Mouse (Mus musculus): ENCODE results near the gene Psat1.

The Psat1 gene

DNA sequence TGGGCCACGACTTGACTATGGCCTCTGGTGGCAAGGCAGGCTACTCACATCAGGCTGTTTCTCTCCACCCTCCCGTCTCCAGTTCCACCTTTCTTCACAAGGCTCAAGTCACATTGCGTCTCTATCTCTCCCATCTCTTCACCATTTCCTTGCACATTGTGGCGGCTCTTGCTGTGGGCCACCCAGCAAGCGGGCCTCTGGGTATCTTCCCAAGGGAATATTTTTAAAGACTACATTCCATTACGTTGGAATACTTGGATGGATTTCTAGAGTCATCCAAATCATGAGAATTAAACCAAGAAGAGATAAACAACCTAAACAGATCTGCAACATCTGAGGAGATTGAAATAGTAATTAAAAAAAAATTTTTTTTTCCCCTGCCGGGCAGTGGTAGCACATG lies at the start of gene Psat1:
Gene Psat1, minus strand, starts transcription at position 101 of the 400 bp plus-strand sequence.
- DNase-seq, result no peak

DNA sequence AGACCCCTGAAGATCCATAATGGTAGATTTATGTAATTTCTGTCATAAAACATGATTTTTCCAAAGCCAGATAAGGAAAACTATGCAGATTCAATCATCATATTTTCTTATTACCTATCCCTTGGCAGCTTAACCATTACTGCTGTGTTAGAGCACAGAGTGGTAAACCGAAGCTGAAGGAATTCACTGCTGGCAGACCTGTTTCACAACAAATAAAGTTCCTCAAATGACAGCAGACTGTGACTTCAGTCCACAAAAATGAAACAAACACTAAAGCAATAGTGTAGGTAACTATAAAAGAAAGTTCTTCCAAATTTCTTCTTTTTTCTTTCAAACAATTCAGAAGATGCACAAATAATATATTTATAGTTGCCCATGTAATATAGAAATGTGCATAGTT lies 43.0 kb upstream of the Psat1 start:
- DNase-seq, result no peak

DNA sequence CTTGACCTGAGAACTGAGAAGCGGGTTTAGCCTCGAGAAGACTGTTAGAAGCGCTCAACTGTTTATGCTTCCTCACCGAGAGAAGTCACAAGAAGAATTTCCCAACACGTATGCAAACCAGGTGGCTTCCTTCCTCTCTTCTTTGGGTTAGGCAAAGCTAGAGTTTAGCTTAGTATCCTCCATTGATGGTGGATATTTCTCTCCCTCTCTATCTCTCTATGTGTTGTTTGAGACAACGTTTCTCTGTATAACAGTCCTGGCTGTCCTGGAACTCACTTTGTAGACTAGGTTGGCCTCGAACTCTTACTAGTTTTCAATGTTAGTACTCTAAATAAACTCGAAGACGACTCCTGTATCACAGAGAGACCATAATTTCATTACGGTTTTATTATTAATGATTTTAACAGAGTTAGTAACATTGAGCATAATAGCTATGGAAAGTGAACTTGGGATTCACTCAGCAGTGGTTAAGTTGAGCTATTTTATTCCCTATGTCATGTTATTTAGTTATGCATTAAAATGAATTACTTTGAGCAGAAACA lies 38.1 kb upstream of the Psat1 start:
- no peak for DNase-seq

DNA sequence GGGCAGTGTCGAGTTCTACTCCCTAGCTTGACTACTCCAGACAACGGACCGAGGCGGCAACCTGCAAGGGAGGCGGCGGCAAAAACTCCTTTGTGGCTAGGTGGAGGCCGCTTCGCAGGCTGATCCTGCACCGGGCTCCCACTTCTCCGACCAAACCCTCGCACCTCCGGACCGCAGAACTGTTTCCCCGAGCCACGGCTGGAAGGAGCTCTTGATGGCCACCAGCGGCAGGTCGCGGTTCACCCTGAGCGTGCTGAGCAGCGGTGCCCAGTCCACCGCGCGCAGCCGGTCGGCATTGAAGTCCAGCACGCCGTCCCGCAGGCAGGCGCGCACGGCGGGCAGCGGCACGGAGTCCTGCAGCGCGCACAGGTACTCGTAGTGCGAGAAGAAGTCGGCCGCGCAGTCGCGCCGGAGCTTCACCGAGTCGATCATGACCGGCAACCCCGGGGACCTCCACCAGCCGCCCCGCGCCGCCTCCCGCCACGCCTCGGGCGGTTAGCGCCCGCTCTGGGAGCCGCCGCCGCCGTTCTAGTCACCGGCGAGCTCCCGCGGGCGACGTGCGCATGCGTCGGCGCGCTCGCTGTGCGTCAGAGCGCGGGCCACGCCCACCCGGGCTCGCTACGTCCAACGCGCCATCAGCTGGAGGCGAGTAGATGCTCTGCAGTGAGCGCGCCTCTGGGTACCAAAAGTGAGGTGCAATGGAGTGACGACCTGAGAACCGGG lies 37.5 kb upstream of the Psat1 start, which contains the start of gene Cep78:
Gene Cep78, minus strand, starts transcription at position 541 of the 723 bp plus-strand sequence.
- DNase-seq, result peak; percentile 96

DNA sequence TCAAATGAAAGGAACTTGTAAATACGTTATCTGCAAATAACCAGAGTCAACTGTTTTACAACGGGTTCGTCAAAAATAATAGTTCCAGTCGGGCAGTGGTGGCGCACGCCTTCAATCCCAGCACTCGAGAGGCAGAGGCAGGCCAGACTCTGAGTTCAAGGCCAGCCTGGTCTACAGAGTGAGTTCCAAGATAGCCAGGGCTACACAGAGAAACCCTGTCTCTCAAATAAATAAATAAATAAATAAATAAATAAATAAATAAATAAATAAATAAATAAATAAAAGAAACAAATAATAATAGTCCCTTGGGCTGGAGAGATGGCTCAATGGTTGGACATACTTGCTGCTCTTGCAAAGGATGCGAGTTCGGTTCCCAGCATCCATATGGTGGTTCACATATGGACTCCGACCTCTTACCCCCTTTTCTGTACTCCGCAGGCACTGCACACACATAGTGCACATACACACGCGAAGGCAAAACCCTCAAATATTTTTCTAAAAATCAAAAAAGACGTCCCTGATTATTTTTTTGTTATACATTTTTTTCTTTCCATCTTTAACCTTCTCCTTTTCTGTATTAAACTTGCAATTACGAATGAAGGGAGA lies 36.7 kb upstream of the Psat1 start:
- DNase-seq, result peak in 1 of 2 experiments; percentile 25

DNA sequence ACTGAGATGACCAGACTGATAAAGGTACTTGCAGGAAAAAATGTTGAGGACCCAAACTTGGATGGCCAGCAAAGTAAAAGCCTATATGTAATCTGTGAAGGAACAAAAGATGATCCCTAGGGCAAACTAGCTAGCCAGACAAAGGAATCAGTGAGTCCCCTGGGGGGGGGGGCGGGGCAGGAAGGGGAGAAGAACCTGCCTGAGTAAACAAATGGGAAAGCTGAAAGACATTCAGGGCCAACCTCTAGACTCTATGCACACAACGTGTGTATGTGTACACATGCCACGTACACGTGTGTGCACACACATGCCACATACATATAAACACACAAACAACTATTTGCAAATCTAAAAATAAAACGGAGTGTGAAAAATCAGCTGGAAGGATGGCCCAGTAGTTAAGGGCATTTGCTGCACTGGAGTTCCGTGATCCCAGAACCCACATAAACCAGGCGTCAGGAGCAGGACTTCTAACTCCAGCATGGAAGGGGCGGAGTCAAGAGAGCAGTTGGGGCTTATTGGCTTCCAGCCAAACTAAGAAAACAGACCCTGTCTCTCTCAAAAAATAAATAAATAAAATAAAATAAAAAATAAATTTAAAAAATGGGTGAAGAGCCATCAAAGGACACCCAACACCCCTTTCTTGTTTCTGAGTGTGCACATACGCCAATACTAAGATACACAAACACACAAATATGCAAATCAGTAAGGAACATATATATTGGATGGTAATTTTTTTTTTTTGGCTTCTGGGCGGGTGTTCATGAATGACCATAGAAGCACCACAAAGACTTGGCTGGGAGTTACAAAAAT lies 36.0 kb upstream of the Psat1 start:
- DNase-seq, result peak; percentile 34 to 49

DNA sequence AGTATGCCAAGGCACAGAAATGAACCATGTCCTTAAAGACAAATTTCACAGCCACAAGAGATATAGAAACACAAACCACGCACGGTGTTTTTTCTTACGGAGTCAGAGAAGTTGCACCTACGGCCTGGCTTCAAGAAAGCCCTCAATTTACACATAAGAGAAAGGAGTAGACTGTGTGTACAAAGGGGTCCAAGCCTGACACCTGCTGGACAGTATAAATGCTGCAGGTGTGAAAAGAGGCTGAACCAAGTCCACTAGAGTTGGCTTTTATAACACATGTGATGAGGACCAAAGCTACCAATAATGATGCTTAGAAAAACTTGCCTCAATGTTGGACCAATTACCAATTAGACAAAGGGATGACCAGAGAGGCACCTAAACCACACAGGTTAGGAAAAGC lies 34.7 kb upstream of the Psat1 start:
- peak; percentile 79 to 83 for DNase-seq

DNA sequence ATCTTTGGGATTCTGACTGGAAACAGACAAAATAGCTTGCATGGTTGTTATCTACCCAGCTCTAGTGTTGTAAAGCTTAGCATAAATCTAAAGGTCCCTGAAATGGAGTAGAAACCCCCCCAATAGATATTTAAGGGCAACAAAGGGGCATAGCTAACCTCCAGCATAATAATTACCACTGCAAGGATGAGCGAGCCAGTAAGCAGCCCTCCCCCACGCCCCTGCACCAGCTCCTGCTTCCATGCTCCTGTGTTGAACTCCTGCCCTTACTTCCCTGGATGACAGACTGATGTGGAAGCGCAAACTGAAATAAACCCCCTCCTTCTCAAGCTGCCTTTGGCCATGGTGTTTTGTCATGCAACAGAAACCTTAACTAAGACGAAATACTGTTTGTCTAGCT lies 26.2 kb upstream of the Psat1 start:
- no peak for DNase-seq

DNA sequence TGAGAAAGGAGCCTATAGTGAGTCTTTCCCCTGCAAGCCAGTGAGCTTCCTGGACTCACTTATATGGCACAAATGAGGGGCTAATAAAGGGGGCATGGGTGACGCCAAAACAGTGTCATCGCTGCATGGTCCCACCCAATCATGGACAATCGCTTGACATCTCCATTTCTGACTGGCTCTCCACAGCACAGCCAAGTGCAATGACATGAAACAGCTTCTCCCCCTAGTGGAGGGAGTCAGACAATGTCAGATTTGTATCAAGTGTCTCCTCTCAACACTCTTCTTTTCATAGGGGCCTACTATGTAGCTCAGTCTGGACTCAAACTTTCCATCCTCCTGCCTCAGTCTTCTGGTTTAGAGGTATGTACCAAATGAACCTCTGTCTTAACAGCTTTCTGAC lies 17.9 kb upstream of the Psat1 start:
- DNase-seq, result peak; percentile 67 to 81

DNA sequence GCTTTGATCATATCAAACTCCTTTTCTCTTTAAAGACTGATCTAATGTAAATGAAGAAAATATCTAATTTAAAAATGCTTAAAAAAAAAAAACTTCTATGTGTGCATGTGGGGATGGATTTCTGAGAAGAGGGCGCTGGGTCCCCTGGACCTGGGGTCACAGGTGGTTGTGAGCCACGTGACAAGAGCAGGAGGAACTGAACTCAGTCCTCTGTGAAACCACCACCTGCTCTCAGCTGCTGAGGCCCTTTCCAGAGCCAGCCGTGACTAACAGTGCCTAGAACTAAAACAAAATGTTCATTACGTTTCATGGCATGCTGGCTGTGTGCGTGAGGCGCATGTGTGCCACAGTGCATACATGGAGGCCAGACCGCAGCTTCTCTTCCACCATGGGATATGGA lies 17.4 kb upstream of the Psat1 start:
- DNase-seq, result no peak

DNA sequence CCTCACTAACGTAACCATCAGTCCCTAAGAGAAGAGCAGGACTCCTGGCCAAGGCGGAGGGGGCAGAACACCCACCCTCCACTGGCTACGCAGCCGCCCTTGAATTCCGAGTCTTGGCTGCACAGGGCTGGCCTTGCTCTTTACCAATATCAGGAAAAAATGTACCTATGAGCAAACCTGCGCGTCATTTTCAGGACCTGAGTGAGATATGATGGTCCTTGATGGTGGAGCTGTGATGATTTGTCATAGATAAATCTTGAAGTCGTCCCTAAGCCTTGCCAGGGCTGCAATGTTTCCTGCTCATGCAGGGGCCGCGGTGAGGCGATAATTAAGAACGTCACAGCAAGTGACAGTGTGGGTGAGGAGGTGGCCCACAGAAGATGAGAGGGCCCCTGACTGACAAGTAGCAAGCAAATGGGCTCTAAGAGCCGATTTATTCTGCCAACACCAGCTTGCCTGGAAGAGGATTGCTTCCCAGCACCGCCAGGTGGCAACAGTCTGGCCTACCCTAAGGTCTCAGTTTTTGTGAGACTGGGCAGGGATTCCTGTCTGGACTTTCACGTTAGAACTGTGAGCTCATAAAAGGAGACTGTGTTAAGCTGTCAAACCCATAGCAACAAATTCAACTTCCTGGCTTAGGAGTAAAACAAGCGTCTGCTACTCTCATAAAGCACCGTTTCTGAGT lies 16.0 kb upstream of the Psat1 start:
- DNase-seq, result peak in 1 of 2 experiments; percentile 18

DNA sequence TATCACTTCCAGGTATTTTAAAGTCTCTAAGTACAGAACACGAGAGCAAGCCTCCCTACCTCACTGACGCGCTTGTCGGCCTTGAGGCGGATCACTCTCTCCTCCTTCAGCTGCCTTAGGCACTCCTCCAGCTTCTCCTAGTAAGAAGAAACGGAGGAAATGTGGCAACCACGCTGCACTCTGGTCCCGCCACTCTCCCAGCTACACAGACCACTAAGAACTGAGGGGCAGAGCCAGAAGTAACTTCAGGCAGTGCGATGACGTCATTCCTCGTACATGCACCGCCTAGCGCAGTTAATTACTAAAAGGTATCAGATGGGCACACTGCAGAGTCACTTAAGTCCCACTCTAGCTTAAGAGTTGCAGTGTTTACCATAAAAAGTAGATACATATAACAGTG lies 15.2 kb upstream of the Psat1 start:
- no peak for DNase-seq

DNA sequence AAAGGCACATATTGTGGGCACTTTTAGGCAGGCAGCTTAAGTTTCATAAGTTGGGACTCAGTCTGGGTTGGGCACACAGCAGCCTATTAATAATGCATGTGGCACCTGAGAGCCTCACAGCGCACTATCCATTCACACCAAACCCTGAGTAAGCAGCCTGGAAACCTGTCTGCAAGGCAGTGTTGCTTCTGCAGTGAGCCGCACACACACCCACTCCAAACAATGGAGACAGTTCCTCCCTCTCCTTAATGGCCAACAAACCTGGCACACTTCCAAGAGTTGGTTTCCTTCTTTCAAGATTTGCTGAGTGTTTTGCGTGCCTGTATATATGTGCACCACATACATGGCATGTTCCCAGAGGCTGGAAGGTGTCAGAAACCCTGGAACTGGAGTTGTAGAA lies 3.1 kb upstream of the Psat1 start:
- DNase-seq, result no peak

DNA sequence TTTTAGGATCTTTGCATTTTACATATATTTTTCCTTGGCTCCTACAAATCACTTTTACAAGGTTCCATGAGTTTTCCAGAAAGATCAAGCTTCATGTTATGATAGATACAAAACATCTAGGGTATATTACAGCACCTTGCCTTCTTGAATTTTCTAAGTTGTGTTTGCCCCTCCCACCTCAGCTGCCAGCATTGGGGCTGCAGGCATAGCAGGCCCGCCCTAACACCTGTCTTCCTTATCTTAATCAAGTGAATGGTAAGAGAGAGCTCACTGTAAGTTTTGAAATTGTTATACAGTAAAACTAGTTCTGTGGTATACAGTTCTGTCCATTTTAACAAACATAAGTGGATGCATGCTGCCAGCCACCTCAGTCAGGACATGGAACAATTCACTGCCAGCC lies 1.7 kb upstream of the Psat1 start:
- DNase-seq, result no peak

DNA sequence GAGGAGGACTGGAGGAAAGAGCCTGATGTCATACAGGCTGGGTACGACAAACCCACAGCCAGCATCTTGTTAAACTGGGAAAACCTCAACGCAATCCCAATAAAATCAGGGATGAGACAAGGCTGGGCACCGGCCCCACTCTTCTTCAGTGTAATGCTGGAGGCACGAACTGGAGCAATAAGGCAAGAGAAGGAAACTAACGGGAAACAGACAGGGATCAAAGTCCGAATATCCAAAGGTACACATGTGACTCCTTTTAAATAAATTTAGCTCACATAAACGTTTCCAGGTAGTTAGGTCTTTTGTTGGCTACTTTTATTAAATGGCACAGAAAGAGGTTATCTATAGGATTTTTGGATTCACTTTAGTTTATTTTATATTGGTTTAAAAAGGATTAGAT lies 1.3 kb upstream of the Psat1 start:
- no peak for DNase-seq

DNA sequence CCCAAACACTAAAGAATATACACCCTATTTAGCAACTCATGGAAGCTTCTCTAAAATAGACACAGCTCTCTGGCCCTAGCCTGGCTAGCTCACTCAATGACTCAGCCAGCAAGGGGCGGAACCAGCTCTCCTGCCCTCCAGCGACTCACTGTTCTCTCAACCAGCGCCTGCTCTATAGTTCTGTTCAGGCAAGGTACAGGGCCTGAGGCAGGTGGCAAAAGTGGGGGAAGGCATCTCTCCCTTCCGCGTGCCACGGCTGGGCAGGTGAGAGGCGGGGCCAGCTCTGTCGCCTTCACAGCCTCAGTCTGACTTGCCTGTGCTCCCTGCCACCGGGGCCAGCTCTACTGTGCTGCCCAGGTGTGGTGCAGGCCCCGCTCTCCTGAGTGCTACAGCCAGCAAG lies 474 bp downstream of the Psat1 start:
- no peak for DNase-seq

DNA sequence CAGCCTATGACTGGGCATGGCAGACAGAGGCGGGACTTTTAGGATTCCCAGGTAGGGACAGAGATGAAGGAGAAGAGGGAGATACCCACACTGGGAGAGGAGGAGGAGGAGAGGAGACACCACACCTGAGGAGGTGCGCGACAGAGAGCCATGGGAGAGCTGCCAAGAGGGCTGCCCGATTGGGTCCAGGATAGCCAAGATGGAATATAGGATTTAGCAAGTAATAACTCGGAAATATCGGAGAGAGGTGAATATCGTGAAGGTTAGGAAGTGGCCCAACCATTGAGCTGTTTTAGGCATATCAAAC lies 4.1 kb downstream of the Psat1 start:
- no peak for DNase-seq

DNA sequence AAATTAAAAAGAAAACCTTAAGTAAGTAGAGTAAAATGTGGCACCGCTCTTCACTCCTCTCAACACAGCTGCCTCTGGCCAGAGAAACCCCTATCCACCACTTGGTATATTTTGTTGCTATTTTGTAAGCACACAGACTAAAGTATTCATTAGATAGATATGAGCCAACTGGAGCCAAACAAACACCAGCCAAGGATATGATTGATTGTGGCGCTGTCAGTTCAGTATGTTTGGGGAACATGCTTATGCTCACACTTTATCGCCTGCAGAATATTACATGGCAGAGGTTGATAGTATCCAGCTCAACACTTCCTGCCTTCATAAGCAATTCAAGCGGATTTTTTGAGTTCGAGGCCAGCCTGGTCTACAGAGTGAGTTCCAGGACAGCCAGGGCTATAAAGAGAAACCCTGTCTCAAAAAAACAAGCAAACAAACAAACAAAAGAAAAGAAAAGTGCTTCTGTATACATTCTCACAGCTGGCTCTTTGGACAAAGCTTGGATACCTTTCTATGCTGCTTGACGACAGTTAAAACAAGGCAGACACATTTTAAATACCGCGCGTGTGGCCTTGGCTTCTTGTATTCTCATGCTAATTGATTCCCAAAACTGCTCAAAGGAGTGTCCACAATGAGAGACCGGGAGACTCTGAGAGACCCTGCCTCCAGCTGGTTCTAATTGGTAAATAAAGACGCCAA lies 4.6 kb downstream of the Psat1 start:
- no peak for DNase-seq

DNA sequence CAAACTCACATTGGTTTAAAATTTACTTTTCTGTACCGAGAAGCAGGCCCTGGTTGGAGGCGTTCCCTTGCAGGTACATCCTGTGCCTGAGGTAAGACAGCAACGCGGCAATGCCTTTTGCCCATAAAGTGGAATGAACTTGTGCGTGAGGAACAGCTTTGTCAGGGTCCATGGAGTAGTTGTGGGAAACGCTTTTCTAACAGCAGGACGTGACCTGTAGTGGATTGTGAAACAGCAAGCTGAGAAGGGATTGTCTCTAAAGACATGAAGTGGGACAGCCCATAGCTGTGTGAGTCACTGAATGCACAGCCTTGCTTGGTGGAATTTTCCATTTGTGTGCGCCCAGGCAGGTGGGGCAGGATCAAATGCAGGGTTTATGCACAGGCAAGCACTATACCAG lies 5.7 kb downstream of the Psat1 start:
- DNase-seq, result no peak

DNA sequence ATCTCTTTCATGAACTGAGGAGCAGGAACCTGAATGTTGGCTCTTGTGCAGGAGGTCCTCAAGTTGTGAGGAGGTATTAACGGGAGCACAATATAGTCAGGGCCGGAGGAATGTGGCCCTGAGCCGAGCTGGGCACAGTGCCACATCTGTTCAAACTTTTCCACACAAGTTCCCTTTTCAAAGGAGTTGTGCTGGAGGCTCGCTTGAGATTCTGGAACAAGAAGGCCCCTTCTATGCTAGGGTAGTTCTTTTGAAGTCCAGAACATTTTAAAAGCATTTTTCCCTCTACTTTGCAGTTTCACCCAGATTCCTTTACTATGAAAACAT lies 21.5 kb downstream of the Psat1 start:
- peak; percentile 47 to 63 for DNase-seq

DNA sequence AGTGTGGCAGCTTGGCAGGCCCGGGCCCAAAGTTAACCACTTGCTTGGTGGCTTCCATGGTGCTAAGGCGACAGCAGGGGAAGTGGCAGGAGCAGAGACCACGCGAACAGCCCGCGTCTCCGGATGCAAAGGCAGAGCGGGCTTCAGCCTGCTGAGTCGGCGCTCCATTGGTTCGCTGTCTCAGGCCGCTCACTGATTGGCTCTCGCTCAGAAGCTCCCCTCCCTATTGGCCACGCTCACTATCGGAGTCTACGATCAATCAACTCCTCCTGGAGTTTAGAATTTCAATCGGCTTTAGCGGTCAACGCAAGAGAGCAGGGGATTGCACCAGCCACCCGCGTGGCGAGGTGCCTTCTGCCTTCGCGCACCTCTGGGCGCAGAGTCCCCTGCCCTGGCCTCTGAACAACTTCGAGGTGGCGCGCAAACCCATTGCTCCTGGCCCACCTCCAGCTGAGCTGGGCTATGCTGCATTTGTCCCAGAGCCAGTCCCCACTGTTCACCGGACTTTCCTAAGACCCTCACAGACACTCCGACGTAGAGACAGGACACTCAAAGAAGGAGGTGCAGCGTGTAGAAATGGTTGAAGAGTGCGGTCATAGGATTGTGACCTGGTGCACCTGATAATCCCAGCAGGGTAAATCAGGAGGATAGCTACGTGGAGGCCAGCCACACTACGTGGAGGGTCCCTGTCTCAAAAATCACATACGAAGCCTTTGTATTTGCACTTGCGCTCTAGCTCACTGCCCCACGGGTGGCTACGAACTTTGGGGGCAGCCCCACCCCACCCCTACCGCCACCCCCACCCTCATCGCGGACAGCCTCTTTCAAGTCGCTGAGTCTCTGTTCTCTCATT lies 22.0 kb downstream of the Psat1 start:
- peak; percentile 90 to 93 for DNase-seq

Data from cerebellum, postnatal 10 days (tissue).